Mouse (Mus musculus) G1E (cell line): ENCODE results near the gene Rgs6.

Experiments used
- CTCF ChIP-seq: IDR thresholded peaks from 2 replicates; pipeline ENCODE4 v1.5.1; 2012; ENCODE audit warnings: low read depth, low read length, inconsistent platforms, mixed read lengths
- GATA1 ChIP-seq: IDR thresholded peaks from 2 replicates; pipeline ENCODE4 v1.6.1; 2012; ENCODE audit warnings: borderline replicate concordance, low read length, inconsistent platforms, mixed read lengths
- GATA2 ChIP-seq: IDR thresholded peaks from 2 replicates; pipeline ENCODE4 v1.6.1; 2012; ENCODE audit warnings: low read depth, low read length, inconsistent platforms, borderline replicate concordance
- POLR2AphosphoS5 ChIP-seq: IDR thresholded peaks from 2 replicates; pipeline ENCODE4 v1.6.1; 2012; ENCODE audit warnings: low read depth, low read length, inconsistent platforms; ENCODE audit not compliant: insufficient replicate concordance

- TF ChIP-seq CTCF (no peak), GATA2 (no peak), POLR2AphosphoS5 (no peak), GATA1 (no peak)
Observed at GRCm38 (mm10) chr12:82700241-82700640, 112.1 kb downstream of the Rgs6 start.
